Comparison of ENCODE assay signal across 10 mouse cellular contexts in the genomic region with DNA sequence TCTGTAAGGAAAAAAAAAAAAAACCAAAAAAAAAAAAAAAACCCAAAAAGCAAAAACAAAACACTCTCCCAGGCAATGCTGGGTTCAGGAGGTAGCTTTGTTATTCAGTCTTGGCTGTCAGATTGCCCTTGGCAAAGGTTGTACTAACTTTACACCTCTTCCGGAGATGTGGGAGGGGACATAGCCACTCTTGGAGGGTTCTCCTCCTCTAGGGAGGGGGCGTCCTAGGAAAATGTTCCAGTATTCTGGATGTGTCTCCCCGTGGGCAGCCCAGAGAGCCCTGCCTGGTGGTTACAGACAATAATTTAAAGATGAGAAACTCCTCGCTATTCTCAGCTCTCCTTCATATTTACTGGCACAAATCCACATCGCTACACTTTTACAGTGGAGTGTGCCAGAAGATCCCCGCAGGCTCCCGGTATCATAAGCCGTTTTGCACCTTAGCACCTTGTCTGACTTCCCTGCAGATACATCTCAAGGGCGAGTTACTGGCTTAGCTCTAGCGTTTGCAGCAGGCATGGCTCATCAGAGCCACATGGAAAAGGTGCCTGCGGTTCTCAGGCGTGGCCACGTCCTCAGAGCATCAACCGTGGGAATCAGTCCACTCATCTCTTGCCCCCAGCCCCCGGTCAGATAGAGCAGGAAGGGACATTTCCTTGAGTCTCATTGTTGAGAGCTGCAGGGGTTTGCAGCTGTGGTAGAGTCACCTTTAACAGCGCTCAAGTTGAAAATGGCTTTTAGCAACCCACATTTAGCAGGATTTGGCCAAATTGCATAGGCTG. TPM values are rescaled to one million over a fixed set of nuclear protein-coding genes. Genes with fewer than 3 reads are reported as not detected.
DNase-seq lines count a peak whose midpoint lies in the region; ATAC-seq and TF ChIP-seq lines count a peak whose summit lies in the region.
"Had no signal": no experiment of that assay in that cellular context is flagged by ENCODE, and none has a peak within 500 bp of the region (broad histone marks: within the 10 kb centered on the region; RNA-seq: fewer than 3 reads in every experiment).

No protein-coding gene starts in this region.

- H3K4me1 ChIP-seq in heart, embryonic 11.5 days (ENCODE audit: control insufficient read depth, insufficient read depth, low read length): no peaks in the 10 kb centered on the region
- peaks cover 61% of the 10 kb centered on the region for H3K4me1 ChIP-seq in E14TG2a.4 (replicated peaks; ENCODE audit: low read depth, low read length)
- peaks cover 5% of the 10 kb centered on the region for H3K4me1 ChIP-seq in heart, embryonic 16.5 days (ENCODE audit: control insufficient read depth, insufficient read depth, low read length)
- H3K4me1 ChIP-seq: limb, embryonic 13.5 days had no signal

- no peak overlapping the region for H3K4me2 ChIP-seq in heart, embryonic 11.5 days
- peak overlapping the region; percentile 34; the same call in 1 of the 2 replicates for H3K4me2 ChIP-seq in heart, embryonic 16.5 days (ENCODE audit: low read depth, low read length)
- H3K4me2 ChIP-seq: limb, embryonic 13.5 days had no signal

- TF ChIP-seq CTCF in E14TG2a.4 (conservative IDR thresholded peaks at IDR 0.05; ENCODE audit: low read length): no peak

- H3K36me3 ChIP-seq in heart, embryonic 11.5 days (ENCODE audit: control insufficient read depth, insufficient read depth, low read length): no peaks in the 10 kb centered on the region
- no peaks in the 10 kb centered on the region; the same call in 1 of the 2 replicates for H3K36me3 ChIP-seq in E14TG2a.4 (ENCODE audit: insufficient read depth, low read length)
- H3K36me3 ChIP-seq in heart, embryonic 16.5 days (ENCODE audit: control insufficient read depth, insufficient read depth): no peaks in the 10 kb centered on the region
- H3K36me3 ChIP-seq: limb, embryonic 13.5 days had no signal

- no peak overlapping the region for H3K27ac ChIP-seq in heart, embryonic 11.5 days (ENCODE audit: low read depth, low read length)
- H3K27ac ChIP-seq in heart, embryonic 16.5 days (ENCODE audit: low read length): peak overlapping the region; percentile 68
- H3K27ac ChIP-seq: limb, embryonic 13.5 days had no signal

- ATAC-seq in heart, embryonic 11.5 days (replicated peaks; ENCODE audit: insufficient number of reproducible peaks, low FRiP score, low TSS enrichment): no peak
- 0 out of 2 replicates have a peak, but pooled peaks have one; percentile 53 for ATAC-seq in heart, embryonic 16.5 days (replicated peaks; ENCODE audit: extremely low read depth, insufficient read depth, low FRiP score)

- H3K4me3 ChIP-seq in heart, embryonic 11.5 days (ENCODE audit: low read depth, low read length): no peak overlapping the region
- peak overlapping the region; percentile 24 for H3K4me3 ChIP-seq in E14TG2a.4 (replicated peaks; ENCODE audit: low read length)
- H3K4me3 ChIP-seq in heart, embryonic 16.5 days (ENCODE audit: low read length): no peak overlapping the region
- H3K4me3 ChIP-seq: limb, embryonic 13.5 days had no signal

- no peak overlapping the region for H3K9ac ChIP-seq in heart, embryonic 11.5 days (ENCODE audit: low read depth, low read length)
- H3K9ac ChIP-seq in heart, embryonic 16.5 days (ENCODE audit: low read length): no peak overlapping the region
- H3K9ac ChIP-seq: limb, embryonic 13.5 days had no signal

- WGBS in heart, embryonic 11.5 days (ENCODE audit: insufficient replicate concordance): 12% methylated on average over 16 of the region's 16 CpGs
- WGBS in heart, embryonic 16.5 days: 12% methylated on average over 16 of the region's 16 CpGs

- peak; percentile 97 for DNase-seq in heart, adult 11 months
- peak; percentile 58 to 73 for DNase-seq in kidney, postnatal 25 days
- no peak for DNase-seq in embryo, embryonic 11 days
- no peak for DNase-seq in cerebellum, adult 9-10 months
- no peak for DNase-seq in cerebellum, postnatal 25 days
- DNase-seq: adrenal gland, adult 8-10 months had no signal

- H3K27me3 ChIP-seq in heart, embryonic 11.5 days (ENCODE audit: control insufficient read depth, insufficient read depth, low read length): peaks cover 4% of the 10 kb centered on the region; the same call in 1 of the 2 replicates
- peaks cover 10% of the 10 kb centered on the region for H3K27me3 ChIP-seq in E14TG2a.4 (ENCODE audit: insufficient read depth, low read length)
- H3K27me3 ChIP-seq in heart, embryonic 16.5 days (ENCODE audit: control insufficient read depth, insufficient read depth, low read length): peaks cover 6% of the 10 kb centered on the region; the same call in 1 of the 2 replicates

- no peaks in the 10 kb centered on the region for H3K9me3 ChIP-seq in heart, embryonic 11.5 days (replicated peaks; ENCODE audit: control insufficient read depth, low read length)
- H3K9me3 ChIP-seq in E14TG2a.4 (ENCODE audit: low read length): no peaks in the 10 kb centered on the region
- no peaks in the 10 kb centered on the region for H3K9me3 ChIP-seq in heart, embryonic 16.5 days (replicated peaks; ENCODE audit: control insufficient read depth, low read length)
- H3K9me3 ChIP-seq: limb, embryonic 13.5 days had no signal

RNA-seq across cellular contexts. Expression of gene Wscd1, which starts 24.5 kb away (rescaled TPM):
- polyA plus RNA-seq in heart, embryonic 11.5 days (2014; fragmentation: Nextera tagmentation; extraction: Ambion mirVana): 1.8 and 1.9 TPM in 2 replicates
- polyA plus RNA-seq in heart, embryonic 16.5 days (2015; fragmentation: Nextera tagmentation; extraction: Ambion mirVana): 7.7 and 8.1 TPM in 2 replicates

Comparison
In these comparisons a context has a peak if more than half of its experiments do, and no peak if none do; other contexts are left out.
1. DNase-seq: peak in heart, adult 11 months (single experiment) and kidney, postnatal 25 days (2 of 2); none in embryo, embryonic 11 days (single experiment), cerebellum, adult 9-10 months (single experiment) and cerebellum, postnatal 25 days (0 of 2).